Mouse (Mus musculus) MEL (cell line): Measurements from ENCODE around the gene Dock9. TPM values are rescaled to one million over a fixed set of nuclear protein-coding genes. Genes with fewer than 3 reads are reported as not detected.
"Not testable (repeated sequence)": the region's sequence is repeated elsewhere in the genome, so short reads cannot be mapped to it uniquely, and the experiment has no call there.

Source experiments
- DNase-seq: peaks from one replicate; pipeline ENCODE4 v3.0.0; 2011; ENCODE audit warnings: low read depth, low spot score
- H3K27ac ChIP-seq: 2 replicates; pipeline ENCODE4 v1.5.1; 2012; ENCODE audit warnings: low read depth, mild to moderate bottlenecking, control low read depth, low read length, moderate library complexity; ENCODE audit not compliant: control insufficient read depth
- H3K27me3 ChIP-seq, 2 experiments: fragments of 150-350 bp in 1 of 2; sonication (generic) in 1 of 2; 2 replicates each; pipeline ENCODE4 v1.6.1; 2012; ENCODE audit warnings: low read length in 2 of 2, mild to moderate bottlenecking in 2 of 2, improper control_type of control experiment in 1 of 2, moderate library complexity in 1 of 2; ENCODE audit not compliant: insufficient read depth in 2 of 2, control insufficient read depth in 1 of 2
- H3K36me3 ChIP-seq, 2 experiments: 2 replicates each; pipeline ENCODE4 v1.6.1; 2012 to 2014; ENCODE audit warnings: low read length in 2 of 2, improper control_type of control experiment in 1 of 2, inconsistent platforms in 1 of 2, mild to moderate bottlenecking in 1 of 2; ENCODE audit not compliant: insufficient read depth in 2 of 2, control insufficient read depth in 1 of 2
- H3K4me1 ChIP-seq, 2 experiments: fragments of 150-350 bp in 1 of 2; sonication (generic) in 1 of 2; 2 replicates each; pipeline ENCODE4 v1.6.1; 2012; ENCODE audit warnings: low read length in 2 of 2, improper control_type of control experiment in 1 of 2, mild to moderate bottlenecking in 1 of 2; ENCODE audit not compliant: insufficient read depth in 2 of 2, control insufficient read depth in 1 of 2
- H3K4me3 ChIP-seq, 2 experiments: fragments of 150-350 bp in 1 of 2; sonication (generic) in 1 of 2; 2 replicates each; pipeline ENCODE4 v1.5.1; 2012; ENCODE audit warnings: low read depth in 2 of 2, low read length in 2 of 2, mild to moderate bottlenecking in 2 of 2, moderate library complexity in 2 of 2, control low read depth in 1 of 2, improper control_type of control experiment in 1 of 2; ENCODE audit not compliant: control insufficient read depth in 1 of 2, insufficient read depth in 1 of 2
- H3K79me2 ChIP-seq: 2 replicates; pipeline ENCODE4 v1.6.1; 2012; ENCODE audit warnings: mild to moderate bottlenecking, low read length, moderate library complexity; ENCODE audit not compliant: control insufficient read depth, poor library complexity, insufficient read depth
- H3K9ac ChIP-seq: 2 replicates; pipeline ENCODE4 v1.6.1; 2012; ENCODE audit warnings: low read depth, mild to moderate bottlenecking, control low read depth, low read length, moderate library complexity; ENCODE audit not compliant: control insufficient read depth, poor library complexity, severe bottlenecking
- H3K9me3 ChIP-seq: fragments of 150-350 bp; sonication (generic); replicated peaks from 2 replicates; pipeline ENCODE4 v1.6.1; 2012; ENCODE audit warnings: mild to moderate bottlenecking, low read length, improper control_type of control experiment, moderate library complexity; ENCODE audit not compliant: insufficient read depth
- BHLHE40 ChIP-seq: IDR thresholded peaks from 2 replicates; pipeline ENCODE4 v1.6.1; 2012; ENCODE audit warnings: low read depth, mild to moderate bottlenecking, inconsistent platforms, low read length, improper control_type of control experiment, borderline replicate concordance
- CHD1 ChIP-seq: IDR thresholded peaks from 2 replicates; pipeline ENCODE4 v1.6.1; 2012; ENCODE audit warnings: low read depth, mild to moderate bottlenecking, inconsistent platforms, low read length, improper control_type of control experiment
- E2F4 ChIP-seq: IDR thresholded peaks from 2 replicates; pipeline ENCODE4 v1.6.1; 2011; ENCODE audit warnings: low read depth, low read length, improper control_type of control experiment, borderline replicate concordance
- ETS1 ChIP-seq: IDR thresholded peaks from 2 replicates; pipeline ENCODE4 v1.6.1; 2012; ENCODE audit warnings: low read depth, mild to moderate bottlenecking, inconsistent platforms, low read length, improper control_type of control experiment, moderate library complexity
- GABPA ChIP-seq: IDR thresholded peaks from 2 replicates; pipeline ENCODE4 v1.6.1; 2012; ENCODE audit warnings: low read depth, mild to moderate bottlenecking, inconsistent platforms, low read length, improper control_type of control experiment, moderate library complexity
- MAZ ChIP-seq: IDR thresholded peaks from 2 replicates; pipeline ENCODE4 v1.6.1; 2012; ENCODE audit warnings: low read depth, mild to moderate bottlenecking, inconsistent platforms, low read length, improper control_type of control experiment
- MEF2A ChIP-seq: IDR thresholded peaks from 2 replicates; pipeline ENCODE4 v1.6.1; 2014; ENCODE audit warnings: low read depth, mild to moderate bottlenecking, inconsistent platforms, low read length, improper control_type of control experiment; ENCODE audit not compliant: poor library complexity, insufficient replicate concordance, severe bottlenecking; ENCODE audit errors: extremely low read depth
- MYC ChIP-seq: IDR thresholded peaks from 2 replicates; pipeline ENCODE4 v1.6.1; 2011; ENCODE audit warnings: low read depth, mild to moderate bottlenecking, low read length, improper control_type of control experiment, moderate library complexity
- NELFE ChIP-seq: IDR thresholded peaks from 2 replicates; pipeline ENCODE4 v1.6.1; 2011; ENCODE audit warnings: low read depth, low read length, improper control_type of control experiment
- POLR2AphosphoS2 ChIP-seq: IDR thresholded peaks from 2 replicates; pipeline ENCODE4 v1.6.1; 2011; ENCODE audit warnings: low read length, improper control_type of control experiment
- POLR2AphosphoS5 ChIP-seq: IDR thresholded peaks from 2 replicates; pipeline ENCODE4 v1.6.1; 2012; ENCODE audit warnings: low read depth, borderline replicate concordance, mild to moderate bottlenecking, inconsistent platforms, low read length, moderate library complexity, mixed read lengths
- RCOR1 ChIP-seq: IDR thresholded peaks from 2 replicates; pipeline ENCODE4 v1.6.1; 2012; ENCODE audit warnings: low read depth, mild to moderate bottlenecking, inconsistent platforms, low read length, improper control_type of control experiment
- SIN3A ChIP-seq: IDR thresholded peaks from 2 replicates; pipeline ENCODE4 v1.6.1; 2012; ENCODE audit warnings: low read length, improper control_type of control experiment, inconsistent platforms
- TCF12 ChIP-seq: IDR thresholded peaks from 2 replicates; pipeline ENCODE4 v1.6.1; 2014; ENCODE audit warnings: low read depth, mild to moderate bottlenecking, inconsistent platforms, low read length, improper control_type of control experiment, moderate library complexity
- ZKSCAN1 ChIP-seq: IDR thresholded peaks from 2 replicates; pipeline ENCODE4 v1.6.1; 2012; ENCODE audit warnings: low read depth, mild to moderate bottlenecking, inconsistent platforms, low read length, improper control_type of control experiment, moderate library complexity
- ZMIZ1 ChIP-seq: IDR thresholded peaks from 2 replicates; pipeline ENCODE4 v1.6.1; 2012; ENCODE audit warnings: low read depth, mild to moderate bottlenecking, inconsistent platforms, low read length, improper control_type of control experiment, moderate library complexity
- ZNF384 ChIP-seq: IDR thresholded peaks from 2 replicates; pipeline ENCODE4 v1.6.1; 2012; ENCODE audit warnings: low read depth, mild to moderate bottlenecking, inconsistent platforms, low read length, improper control_type of control experiment
- polyA plus RNA-seq, 2 experiments: library from polyadenylated mRNA; stranded (reverse) in 1 of 2; unstranded in 1 of 2; fragments of >175 nt in 1 of 2; fragments of >200 nt in 1 of 2; gene quantifications; 2 replicates each; pipeline versions ENCODE4 v1.2.1 to v1.2.4; 2012; ENCODE audit warnings: low replicate concordance in 2 of 2, low read depth in 1 of 2; ENCODE audit not compliant: insufficient read length in 2 of 2, insufficient read depth in 1 of 2, missing spikeins in 1 of 2
- total RNA-seq: library from RNA; depleted of rRNA; stranded (reverse); fragments of 300-350 nt; gene quantifications from 2 replicates; pipeline ENCODE4 v1.2.3, GENCODE M21; 2012

Dock9 gene
- total and polyA plus RNA-seq, 3 experiments: 6.3 to 9.4 TPM; not detected in 1

GRCm38 (mm10) chr14:121714799-121715198 is 82.8 kb downstream of the Dock9 start:
- TF ChIP-seq MAZ: peak; percentile 54; the same call in 1 of the 2 replicates
- H3K27ac ChIP-seq: not testable (repeated sequence)

GRCm38 (mm10) chr14:121714268-121714667 is 83.4 kb downstream of the Dock9 start:
- no peaks in the 10 kb centered on the region for H3K27me3 ChIP-seq
- no peak overlapping the region for H3K9ac ChIP-seq
- no peaks in the 10 kb centered on the region for H3K9me3 ChIP-seq
- H3K4me3 ChIP-seq: no peak overlapping the region
- peaks cover 0 to 9% of the 10 kb centered on the region in 2 experiments; a peak in 3 of 4 replicates for H3K4me1 ChIP-seq
- TF ChIP-seq NELFE (no peak), MAZ (no peak), GABPA (no peak), TCF12 (no peak), ZMIZ1 (no peak), POLR2AphosphoS5 (no peak), CHD1 (no peak), E2F4 (no peak), ZNF384 (no peak), RCOR1 (no peak), POLR2AphosphoS2 (no peak), ZKSCAN1 (no peak), SIN3A (no peak), BHLHE40 (no peak), ETS1 (no peak), MEF2A (no peak), MYC (no peak)
- H3K36me3 ChIP-seq: peaks cover 0 to 6% of the 10 kb centered on the region in 2 experiments; a peak in 2 of 4 replicates
- no peak for DNase-seq
- H3K79me2 ChIP-seq: no peaks in the 10 kb centered on the region
- peak overlapping the region; percentile 0; the same call in 1 of the 2 replicates for H3K27ac ChIP-seq

More at GRCm38 (mm10) chr14:121714799-121715198, 82.8 kb downstream of the Dock9 start:
- not testable (repeated sequence) for H3K9me3 ChIP-seq, H3K4me3 ChIP-seq, H3K79me2 ChIP-seq, H3K4me1 ChIP-seq, H3K27me3 ChIP-seq, H3K36me3 ChIP-seq, H3K9ac ChIP-seq
- DNase-seq: peak; percentile 49
